Mouse (Mus musculus) small intestine, adult 2 months (tissue): ENCODE results near the gene Ext2. TPM values are rescaled to one million over a fixed set of nuclear protein-coding genes. Genes with fewer than 3 reads are reported as not detected.

Source experiments
- H3K27ac ChIP-seq: fragments of 200-500 bp; 2 replicates; pipeline ENCODE4 v1.5.1; 2012; ENCODE audit warnings: low read depth, low read length, control low read depth, inconsistent platforms; ENCODE audit not compliant: insufficient read depth
- H3K27me3 ChIP-seq: fragments of 200-500 bp; 2 replicates; pipeline ENCODE4 v1.6.1; 2012; ENCODE audit warnings: mild to moderate bottlenecking, moderate library complexity, low read length, inconsistent platforms; ENCODE audit not compliant: control insufficient read depth, insufficient read depth
- H3K36me3 ChIP-seq: fragments of 200-500 bp; 2 replicates; pipeline ENCODE4 v1.6.1; 2012; ENCODE audit warnings: mild to moderate bottlenecking, low read length, control low read depth, inconsistent platforms; ENCODE audit not compliant: control insufficient read depth, insufficient read depth
- H3K4me1 ChIP-seq: fragments of 200-500 bp; 2 replicates; pipeline ENCODE4 v1.6.1; 2012; ENCODE audit warnings: low read length, inconsistent platforms, mixed read lengths; ENCODE audit not compliant: control insufficient read depth, insufficient read depth, insufficient read length
- H3K4me3 ChIP-seq: fragments of 200-500 bp; 2 replicates; pipeline ENCODE4 v1.5.1; 2012; ENCODE audit warnings: low read depth, mild to moderate bottlenecking, control low read depth, inconsistent platforms, low read length, moderate library complexity
- CTCF ChIP-seq: fragments of 200-500 bp; IDR thresholded peaks from 2 replicates; pipeline ENCODE4 v1.5.1; 2012; ENCODE audit warnings: low read depth, mild to moderate bottlenecking, control low read depth, inconsistent platforms, low read length, moderate library complexity, mixed read lengths; ENCODE audit not compliant: insufficient replicate concordance, insufficient read length; ENCODE audit errors: extremely low read depth
- POLR2A ChIP-seq: fragments of 200-500 bp; IDR thresholded peaks from 2 replicates; pipeline ENCODE4 v1.6.1; 2012; ENCODE audit warnings: low read depth, mild to moderate bottlenecking, control low read depth, inconsistent platforms, low read length, moderate library complexity
- WGBS: fragments of 180-500 bp; shearing (Covaris S2); methylation state at CpG from one replicate; pipeline ENCODE4 v1.1.7; 2018; 5-methylcytosine and 5-hydroxymethylcytosine counted together
- polyA plus RNA-seq: library from polyadenylated mRNA; depleted of rRNA; stranded (reverse); fragments of >200 nt; gene quantifications from 2 replicates; pipeline ENCODE4 v1.2.3, GENCODE M21; 2012

Gene Ext2
- polyA plus RNA-seq, 1 experiment = 28.6 TPM

DNA sequence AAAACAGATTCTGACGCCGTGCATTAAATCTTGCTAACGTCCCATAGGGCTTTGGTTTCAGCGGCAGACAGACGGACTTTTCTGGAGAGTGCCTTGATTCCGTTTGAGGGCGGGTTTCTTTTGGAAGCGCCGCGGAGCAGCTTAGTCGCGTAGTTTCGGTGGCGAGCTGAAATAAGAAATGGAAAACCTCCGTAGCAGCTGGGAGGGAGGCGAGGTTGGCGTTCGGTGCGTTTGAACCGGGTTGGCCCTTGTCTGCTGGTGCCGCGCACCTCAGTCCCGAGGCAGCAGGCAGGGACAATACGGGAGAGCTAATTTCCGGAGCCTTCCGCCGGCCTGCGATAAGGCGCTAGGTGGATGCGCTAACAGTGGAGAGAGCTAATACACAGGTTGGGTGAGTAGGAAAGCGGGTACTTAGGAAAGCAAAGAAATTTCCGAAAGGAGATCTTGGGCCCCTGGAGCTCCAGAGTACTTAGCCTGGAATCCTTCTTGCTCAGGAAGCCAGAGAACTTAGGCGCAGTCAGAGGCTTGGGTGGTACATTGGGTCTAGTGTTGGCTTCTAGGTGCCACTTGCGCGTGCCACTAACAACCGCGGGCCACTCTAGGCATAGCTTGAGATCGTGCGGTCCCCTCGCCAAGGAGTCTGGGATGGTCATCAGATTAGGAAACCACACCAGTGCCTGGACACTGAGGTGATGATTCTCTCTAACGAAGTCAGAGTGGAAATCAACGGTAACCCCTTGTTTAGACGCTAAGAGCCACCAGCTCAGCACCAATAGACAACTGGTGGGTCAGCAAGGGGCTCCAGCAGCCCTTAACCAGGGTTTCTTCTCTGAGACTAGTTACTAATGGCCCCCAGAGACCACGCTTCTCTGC, 175.1 kb downstream of the Ext2 start:
- Histone ChIP-seq H3K36me3 (no peaks in the 10 kb centered on the region), H3K4me3 (peak overlapping the region; percentile 37), H3K27me3 (peaks cover 74% of the 10 kb centered on the region), H3K4me1 (peaks cover 10% of the 10 kb centered on the region), H3K27ac (no peak overlapping the region)
- TF ChIP-seq CTCF (no peak), POLR2A (no peak)
- WGBS = 2% methylated on average over 44 of the region's 44 CpGs

DNA sequence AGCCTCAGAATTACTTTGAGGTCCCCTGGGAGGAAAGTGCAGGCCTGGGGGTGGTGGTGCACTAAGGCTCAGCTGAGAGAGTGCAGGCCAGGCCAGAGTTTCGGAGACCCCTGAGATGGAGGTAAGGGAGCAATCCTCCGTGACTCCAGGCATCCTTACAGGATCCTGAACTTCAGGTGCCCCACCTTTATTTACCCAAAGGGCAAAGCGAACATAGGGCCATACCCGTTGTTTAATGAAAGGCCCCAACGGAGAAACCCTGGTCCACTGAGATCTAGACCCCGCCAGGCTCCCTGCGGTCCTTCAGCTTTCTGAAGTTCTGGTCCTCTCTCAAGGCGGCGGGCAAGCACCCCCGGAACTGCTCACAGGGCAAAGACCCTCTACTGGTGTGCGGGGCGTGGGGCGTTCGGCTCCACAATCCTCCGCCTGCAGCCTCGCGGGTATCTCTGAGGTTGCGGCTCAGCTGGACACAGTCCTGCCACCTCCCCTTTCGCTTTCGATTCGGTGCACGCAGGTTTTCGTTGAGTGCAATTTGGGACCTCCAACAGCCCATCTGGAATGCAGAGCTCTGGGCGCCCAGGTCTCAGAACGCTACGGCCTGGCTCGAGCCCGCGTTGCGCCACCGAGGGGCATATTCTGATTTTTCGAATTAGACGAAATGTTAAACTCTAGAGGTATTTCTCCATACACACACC, 176.6 kb downstream of the Ext2 start:
- Histone ChIP-seq H3K36me3 (no peaks in the 10 kb centered on the region), H3K4me3 (peak overlapping the region; percentile 63), H3K27me3 (peaks cover 86% of the 10 kb centered on the region), H3K4me1 (peaks cover 10% of the 10 kb centered on the region), H3K27ac (no peak overlapping the region)
- 16% methylated on average over 33 of the region's 33 CpGs for WGBS
- TF ChIP-seq CTCF (no peak), POLR2A (no peak)

DNA sequence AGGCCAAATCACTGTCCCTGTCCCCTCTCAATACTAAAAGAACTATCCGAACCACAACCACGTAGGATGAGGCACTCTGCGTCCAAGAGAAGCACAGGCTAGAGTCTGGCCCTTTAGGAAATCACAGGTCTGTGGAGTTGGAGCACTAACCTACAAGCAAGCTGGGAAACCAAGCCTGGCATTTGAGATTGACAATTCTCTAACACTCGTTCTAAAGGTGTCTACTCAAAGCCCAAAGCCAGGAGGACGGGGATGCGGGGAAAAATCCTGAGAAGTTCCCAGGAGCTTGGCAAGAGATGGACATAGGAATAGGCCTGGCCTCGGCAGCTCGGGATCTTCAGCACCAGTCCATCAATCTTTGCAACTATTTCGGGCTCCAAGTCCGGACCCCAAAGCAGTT, 177.2 kb downstream of the Ext2 start:
- Histone ChIP-seq H3K27me3 (peaks cover 89% of the 10 kb centered on the region), H3K4me1 (peaks cover 10% of the 10 kb centered on the region), H3K36me3 (no peaks in the 10 kb centered on the region), H3K27ac (no peak overlapping the region), H3K4me3 (no peak overlapping the region)
- 81% methylated on average over 10 of the region's 10 CpGs for WGBS
- TF ChIP-seq CTCF (no peak), POLR2A (no peak)

DNA sequence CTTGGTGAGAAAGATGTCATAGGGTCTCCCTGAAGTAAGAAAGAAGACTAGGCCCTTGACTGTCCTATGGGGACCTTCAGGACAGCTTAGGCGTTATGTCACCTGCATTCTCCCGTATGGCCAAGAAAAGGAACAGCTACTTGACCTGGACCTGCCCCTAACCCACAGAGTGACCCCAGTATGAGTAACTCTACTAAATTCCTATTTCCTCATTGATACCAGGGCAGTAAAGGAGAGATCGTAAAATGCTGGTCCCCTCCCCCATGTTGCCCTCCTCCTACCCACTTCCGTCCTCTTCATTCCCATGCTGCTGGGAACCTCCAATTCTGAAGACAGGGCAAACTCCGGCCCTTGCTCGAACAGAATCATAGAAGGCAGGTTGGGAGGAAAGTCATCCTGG, 177.6 kb downstream of the Ext2 start:
- H3K36me3 ChIP-seq = no peaks in the 10 kb centered on the region
- peaks cover 10% of the 10 kb centered on the region for H3K4me1 ChIP-seq
- no peak for TF ChIP-seq CTCF
- TF ChIP-seq POLR2A = no peak
- H3K27me3 ChIP-seq = peaks cover 85% of the 10 kb centered on the region
- no peak overlapping the region for H3K4me3 ChIP-seq
- no peak overlapping the region for H3K27ac ChIP-seq
- 66% methylated on average over 6 of the region's 6 CpGs for WGBS

DNA sequence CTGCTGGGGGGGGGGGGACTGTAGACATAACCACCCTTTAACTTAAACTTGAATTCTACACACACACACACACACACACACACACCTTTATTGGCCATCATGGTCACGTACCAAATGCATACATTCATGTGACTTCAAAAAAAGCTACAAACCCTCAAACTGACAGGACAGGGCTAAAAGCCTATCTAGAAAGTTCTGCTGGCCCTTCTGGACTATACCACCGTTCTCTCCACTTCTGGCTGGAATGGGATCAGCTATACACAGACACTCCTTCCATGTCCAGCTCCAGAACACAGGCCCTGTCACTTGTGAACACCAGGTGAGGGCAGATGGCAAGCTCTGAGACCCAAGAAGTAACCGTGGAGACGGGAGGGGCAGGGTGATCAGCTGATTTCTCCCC, 178.1 kb downstream of the Ext2 start:
- no peak overlapping the region for H3K4me3 ChIP-seq
- WGBS = 85% methylated on average over 4 of the region's 4 CpGs
- peaks cover 10% of the 10 kb centered on the region for H3K4me1 ChIP-seq
- H3K36me3 ChIP-seq = no peaks in the 10 kb centered on the region
- H3K27ac ChIP-seq = no peak overlapping the region
- H3K27me3 ChIP-seq = peaks cover 85% of the 10 kb centered on the region
- TF ChIP-seq POLR2A (no peak), CTCF (no peak)

DNA sequence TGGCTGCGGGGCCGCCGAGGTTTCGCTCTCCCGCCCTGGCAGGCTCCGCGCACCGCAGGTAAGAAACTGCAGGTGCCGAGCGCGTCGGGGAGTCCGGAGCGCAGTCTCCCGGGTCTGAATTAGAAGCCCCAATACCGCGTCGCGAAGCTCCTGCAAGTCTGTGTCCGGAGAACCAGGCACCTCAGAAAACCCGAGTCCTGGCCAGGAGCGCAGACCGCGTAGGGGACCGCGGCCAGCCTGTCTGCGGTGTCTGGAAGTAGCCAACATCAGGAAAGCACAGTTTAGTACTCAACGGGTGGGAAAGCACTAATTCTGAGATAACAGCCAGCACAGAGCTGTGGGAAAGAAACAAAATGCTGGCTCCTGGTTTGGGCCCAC, 179.0 kb downstream of the Ext2 start:
- H3K4me3 ChIP-seq = peak overlapping the region; percentile 13; the same call in 1 of the 2 replicates
- peaks cover 77% of the 10 kb centered on the region for H3K27me3 ChIP-seq
- TF ChIP-seq CTCF (no peak), POLR2A (no peak)
- peaks cover 10% of the 10 kb centered on the region for H3K4me1 ChIP-seq
- 7% methylated on average over 28 of the region's 28 CpGs for WGBS
- no peaks in the 10 kb centered on the region for H3K36me3 ChIP-seq
- no peak overlapping the region for H3K27ac ChIP-seq

DNA sequence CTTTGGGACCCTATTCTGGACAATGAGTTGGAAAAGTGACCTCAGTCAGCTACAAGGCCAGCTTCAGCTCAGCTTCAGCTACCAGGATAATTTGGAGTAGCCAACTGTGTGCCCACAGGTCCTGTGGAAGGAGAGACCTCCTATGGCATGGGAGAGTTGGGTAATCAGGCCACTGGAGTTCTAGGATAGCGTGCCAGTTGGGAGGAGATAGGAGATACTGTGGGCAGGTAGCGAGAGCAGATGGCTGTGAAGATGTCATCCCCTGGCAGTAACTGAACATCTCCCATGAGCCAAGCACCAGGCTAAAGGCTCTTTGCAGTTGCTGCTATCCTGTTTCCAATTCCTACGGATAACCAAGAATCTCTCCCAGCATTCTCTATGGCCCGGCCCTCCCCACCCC, 187.8 kb downstream of the Ext2 start:
- TF ChIP-seq POLR2A = no peak
- WGBS = 79% methylated on average over 4 of the region's 4 CpGs
- Histone ChIP-seq H3K4me1 (no peaks in the 10 kb centered on the region), H3K36me3 (no peaks in the 10 kb centered on the region), H3K27ac (no peak overlapping the region), H3K4me3 (no peak overlapping the region), H3K27me3 (0 out of 2 replicates have a peak, but pooled peaks cover 6% of the 10 kb centered on the region)
